Mouse (Mus musculus) lung, adult 2 months (tissue): ENCODE data around the gene Gtsf1l. TPM values are rescaled to one million over a fixed set of nuclear protein-coding genes. Genes with fewer than 3 reads are reported as not detected.

Experiments used
- DNase-seq: peaks from one replicate; pipeline ENCODE4 v3.0.0; 2022
- H3K4me1 ChIP-seq: fragments of 200-500 bp; 2 replicates; pipeline ENCODE4 v1.6.1; 2011; ENCODE audit warnings: low read length; ENCODE audit not compliant: control insufficient read depth, insufficient read depth
- H3K4me3 ChIP-seq: fragments of 200-500 bp; replicated peaks from 2 replicates; pipeline ENCODE3; 2011; ENCODE audit warnings: low read depth, mild to moderate bottlenecking, control low read depth, low read length; ENCODE audit errors: extremely low read depth
- CTCF ChIP-seq: fragments of 200-500 bp; IDR thresholded peaks from 2 replicates; pipeline ENCODE4 v1.5.1; 2011; ENCODE audit warnings: mild to moderate bottlenecking, low read length, control low read depth; ENCODE audit not compliant: insufficient read depth
- POLR2A ChIP-seq: fragments of 200-500 bp; IDR thresholded peaks from 2 replicates; pipeline ENCODE4 v1.6.1; 2011; ENCODE audit warnings: low read depth, mild to moderate bottlenecking, control low read depth, low read length, borderline replicate concordance; ENCODE audit errors: extremely low read depth
- WGBS: fragments of 180-500 bp; shearing (Covaris S2); methylation state at CpG from one replicate; pipeline ENCODE4 v1.1.7; 2018; 5-methylcytosine and 5-hydroxymethylcytosine counted together
- polyA plus RNA-seq: library from polyadenylated mRNA; depleted of rRNA; stranded (reverse); fragments of >200 nt; gene quantifications from 2 replicates; pipeline ENCODE4 v1.2.3, GENCODE M21; 2012; rRNA removed

Gene Gtsf1l
- 0.29 TPM in 1 of 2 replicates, not detected in the other for polyA plus RNA-seq

- Histone ChIP-seq H3K4me3 (no peak within 1 kb of the TSS), H3K4me1 (no peaks in the 10 kb centered on the region)
- TF ChIP-seq POLR2A (no peak), CTCF (no peak)
- 80% methylated on average over 9 of the region's 9 CpGs for WGBS
- DNase-seq, result no peak
Measured at GRCm38 (mm10) chr2:163087728-163088127, at the start of gene Gtsf1l. TSS of gene Gtsf1l (minus strand) at chr2:163087855.

GRCm38 (mm10) chr2:163136996-163137395 lies 49.3 kb upstream of the Gtsf1l start:
- Histone ChIP-seq H3K4me3 (no peak overlapping the region), H3K4me1 (no peaks in the 10 kb centered on the region)
- no peak for DNase-seq
- no peak for TF ChIP-seq POLR2A
- TF ChIP-seq CTCF, result no peak

GRCm38 (mm10) chr2:163135931-163136330 lies 48.3 kb upstream of the Gtsf1l start:
- Histone ChIP-seq H3K4me1 (no peaks in the 10 kb centered on the region), H3K4me3 (no peak overlapping the region)
- TF ChIP-seq CTCF (no peak), POLR2A (no peak)
- DNase-seq, result no peak
- 76% methylated on average over 6 of the region's 6 CpGs for WGBS

GRCm38 (mm10) chr2:163132314-163132713 lies 44.7 kb upstream of the Gtsf1l start:
- Histone ChIP-seq H3K4me3 (no peak overlapping the region), H3K4me1 (no peaks in the 10 kb centered on the region)
- 83% methylated on average over 5 of the region's 5 CpGs for WGBS
- TF ChIP-seq POLR2A (no peak), CTCF (no peak)
- DNase-seq, result no peak

GRCm38 (mm10) chr2:163130837-163131236 lies 43.2 kb upstream of the Gtsf1l start:
- DNase-seq, result no peak
- no peak for TF ChIP-seq CTCF
- H3K4me3 ChIP-seq, result no peak overlapping the region
- WGBS, result 82% methylated on average over 5 of the region's 5 CpGs
- H3K4me1 ChIP-seq, result no peaks in the 10 kb centered on the region

- DNase-seq, result no peak
- no peak for TF ChIP-seq CTCF
- no peak for TF ChIP-seq POLR2A
- peaks cover 4% of the 10 kb centered on the region; the same call in 1 of the 2 replicates for H3K4me1 ChIP-seq
- H3K4me3 ChIP-seq, result no peak overlapping the region
- 72% methylated on average over 5 of the region's 5 CpGs for WGBS
Measured at GRCm38 (mm10) chr2:163123496-163123895, 35.8 kb upstream of the Gtsf1l start.

- no peak for DNase-seq
- peaks cover 4% of the 10 kb centered on the region; the same call in 1 of the 2 replicates for H3K4me1 ChIP-seq
Measured at GRCm38 (mm10) chr2:163122319-163122718, 34.7 kb upstream of the Gtsf1l start.

GRCm38 (mm10) chr2:163121353-163121660 lies 33.7 kb upstream of the Gtsf1l start:
- TF ChIP-seq CTCF (no peak), POLR2A (no peak)
- Histone ChIP-seq H3K4me1 (peaks cover 4% of the 10 kb centered on the region; the same call in 1 of the 2 replicates), H3K4me3 (no peak overlapping the region)
- no peak for DNase-seq
- WGBS, result 71% methylated on average over 3 of the region's 3 CpGs

More at GRCm38 (mm10) chr2:163122319-163122718, 34.7 kb upstream of the Gtsf1l start:
- no peak overlapping the region for H3K4me3 ChIP-seq
- TF ChIP-seq CTCF, result no peak
- no peak for TF ChIP-seq POLR2A
- 7% methylated on average over 9 of the region's 9 CpGs for WGBS

GRCm38 (mm10) chr2:163120626-163121352 lies 33.1 kb upstream of the Gtsf1l start:
- WGBS, result 65% methylated on average over 15 of the region's 15 CpGs
- Histone ChIP-seq H3K4me3 (no peak overlapping the region), H3K4me1 (peaks cover 4% of the 10 kb centered on the region; the same call in 1 of the 2 replicates)
- no peak for TF ChIP-seq CTCF
- TF ChIP-seq POLR2A, result no peak
- no peak for DNase-seq

GRCm38 (mm10) chr2:163111413-163112201 lies 24.0 kb upstream of the Gtsf1l start:
- H3K4me1 ChIP-seq, result no peaks in the 10 kb centered on the region
- TF ChIP-seq CTCF (no peak), POLR2A (no peak)
- WGBS, result 58% methylated on average over 16 of the region's 16 CpGs
- H3K4me3 ChIP-seq, result no peak overlapping the region
- DNase-seq, result no peak
